Mouse (Mus musculus) naive thymus-derived CD4-positive, alpha-beta T cell, adult 5 months (primary cell): ENCODE data around the gene Grip2. TPM values are rescaled to one million over a fixed set of nuclear protein-coding genes. Genes with fewer than 3 reads are reported as not detected.

Experiments used
- polyA plus RNA-seq: library from polyadenylated mRNA; unstranded; fragments of 100-300 nt; shearing (Covaris generic); gene quantifications from one replicate; pipeline ENCODE4 v1.2.1, GENCODE M21; 2017

Grip2 gene
- 0.09 TPM for polyA plus RNA-seq

GRCm38 (mm10) chr6:91827016-91827570 is at the start of gene Grip2:
TSS of gene Grip2 (minus strand) at chr6:91827250.

Other genes starting within 250 kb of the Grip2 start
- gene Slc6a6, start 143.2 kb downstream of the Grip2 start, polyA plus RNA-seq, result 104 TPM
- 32.8 TPM for gene Ccdc174, start 50.8 kb upstream of the Grip2 start, polyA plus RNA-seq
- not detected for gene 4930590J08Rik, start 75.6 kb upstream of the Grip2 start, polyA plus RNA-seq
- gene Fgd5, start 151.6 kb upstream of the Grip2 start, polyA plus RNA-seq, result not detected